Mouse (Mus musculus): ENCODE measurements around the gene Pdcd1. TPM values are rescaled to one million over a fixed set of nuclear protein-coding genes. Genes with fewer than 3 reads are reported as not detected.

Pdcd1 gene
- polyA plus RNA-seq, 1 experiment from 2014 or later: 0.30 TPM

- WGBS: 50% methylated on average over 7 of the region's 7 CpGs
- Histone ChIP-seq H3K36me3 (ENCODE audit: control insufficient read depth, insufficient read depth, low read length) (no peaks in the 10 kb centered on the region), H3K9me3 (ENCODE audit: control insufficient read depth, low read length) (no peaks in the 10 kb centered on the region), H3K4me2 (ENCODE audit: low read length) (no peak overlapping the region), H3K27me3 (ENCODE audit: control insufficient read depth, insufficient read depth, low read length) (no peaks in the 10 kb centered on the region; the same call in 1 of the 2 replicates), H3K9ac (ENCODE audit: low read length) (no peak overlapping the region), H3K4me3 (ENCODE audit: control insufficient read depth in 1 of 2, insufficient read depth in 1 of 2, low read depth in 1 of 2, low read length in 2 of 2) (no peak overlapping the region), H3K4me1 (ENCODE audit: control insufficient read depth in 2 of 2, insufficient read depth in 2 of 2, low read length in 2 of 2) (peaks cover 0 to 2% of the 10 kb centered on the region in 2 experiments; a peak in 1 of 4 replicates), H3K27ac (replicated peaks in 1 of 2; ENCODE audit: control insufficient read depth in 1 of 2, insufficient read depth in 1 of 2, low read depth in 2 of 2, low read length in 2 of 2) (0 out of 4 replicates have a peak overlapping the region, but pooled peaks of 1 of the 2 experiments have one; percentile 24)
- ATAC-seq (ENCODE audit: insufficient number of reproducible peaks, insufficient read depth, low FRiP score, low read depth): no peak
Measured at GRCm38 (mm10) chr1:94053530-94054216, 1.3 kb upstream of the Pdcd1 start.

DNA sequence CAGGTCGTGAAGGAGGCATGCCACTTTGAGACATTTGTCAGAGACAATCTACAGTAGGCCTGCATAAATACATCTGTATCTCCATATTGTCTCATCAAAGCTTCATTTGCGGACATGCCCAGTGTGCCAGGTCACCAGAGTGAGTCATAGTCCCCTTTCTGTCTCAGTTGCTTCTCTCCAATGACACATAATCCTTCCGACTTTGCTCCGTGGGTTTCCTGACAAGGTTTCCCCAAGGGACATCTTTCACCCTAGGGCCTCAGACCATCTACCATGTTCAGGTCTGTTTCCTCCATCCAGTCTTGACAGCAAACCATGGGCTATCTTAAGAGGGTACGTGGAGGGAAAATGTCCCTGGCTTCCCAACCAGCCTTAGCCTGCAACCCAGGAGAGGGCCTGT is 1.2 kb downstream of the Pdcd1 start:
- Histone ChIP-seq H3K4me2 (ENCODE audit: low read length) (no peak overlapping the region), H3K36me3 (ENCODE audit: control insufficient read depth, insufficient read depth, low read length) (no peaks in the 10 kb centered on the region), H3K27me3 (ENCODE audit: control insufficient read depth, insufficient read depth, low read length) (no peaks in the 10 kb centered on the region; the same call in 1 of the 2 replicates), H3K9me3 (ENCODE audit: control insufficient read depth, low read length) (no peaks in the 10 kb centered on the region), H3K9ac (ENCODE audit: low read length) (no peak overlapping the region), H3K4me1 (ENCODE audit: control insufficient read depth in 2 of 2, insufficient read depth in 2 of 2, low read length in 2 of 2) (peaks cover 0 to 2% of the 10 kb centered on the region in 2 experiments; a peak in 1 of 4 replicates), H3K27ac (replicated peaks in 1 of 2; ENCODE audit: control insufficient read depth in 1 of 2, insufficient read depth in 1 of 2, low read depth in 2 of 2, low read length in 2 of 2) (no peak overlapping the region), H3K4me3 (ENCODE audit: control insufficient read depth in 1 of 2, insufficient read depth in 1 of 2, low read depth in 1 of 2, low read length in 2 of 2) (no peak overlapping the region)
- no peak for ATAC-seq (ENCODE audit: insufficient number of reproducible peaks, insufficient read depth, low FRiP score, low read depth)
- WGBS: 79% methylated on average over 5 of the region's 5 CpGs

DNA sequence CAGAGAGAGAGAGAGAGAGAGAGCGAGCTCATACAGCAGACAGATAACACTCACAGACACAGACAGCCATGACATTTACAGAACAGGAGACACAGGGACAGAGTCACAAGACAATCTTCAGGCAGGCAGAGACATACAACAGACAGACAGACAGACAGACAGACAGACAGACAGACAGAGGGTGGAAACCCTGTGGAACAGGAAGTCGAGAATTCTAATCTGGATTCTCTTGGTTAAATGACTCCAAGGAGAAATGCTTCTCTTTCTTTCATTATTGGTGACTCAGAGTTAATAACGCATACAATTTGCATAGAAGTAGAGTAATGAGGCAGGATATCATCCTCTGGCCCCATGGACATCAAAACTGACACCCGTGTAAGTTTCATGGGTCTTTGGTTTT is 5.8 kb downstream of the Pdcd1 start:
- Histone ChIP-seq H3K9ac (ENCODE audit: low read length) (no peak overlapping the region), H3K4me1 (ENCODE audit: control insufficient read depth in 2 of 2, insufficient read depth in 2 of 2, low read length in 2 of 2) (no peaks in the 10 kb centered on the region), H3K36me3 (ENCODE audit: control insufficient read depth, insufficient read depth, low read length) (no peaks in the 10 kb centered on the region), H3K9me3 (ENCODE audit: control insufficient read depth, low read length) (no peaks in the 10 kb centered on the region), H3K4me3 (ENCODE audit: control insufficient read depth in 1 of 2, insufficient read depth in 1 of 2, low read depth in 1 of 2, low read length in 2 of 2) (no peak overlapping the region), H3K27me3 (ENCODE audit: control insufficient read depth, insufficient read depth, low read length) (no peaks in the 10 kb centered on the region), H3K27ac (replicated peaks in 1 of 2; ENCODE audit: control insufficient read depth in 1 of 2, insufficient read depth in 1 of 2, low read depth in 2 of 2, low read length in 2 of 2) (no peak overlapping the region), H3K4me2 (ENCODE audit: low read length) (no peak overlapping the region)
- 69% methylated on average over 4 of the region's 4 CpGs for WGBS
- ATAC-seq (ENCODE audit: insufficient number of reproducible peaks, insufficient read depth, low FRiP score, low read depth): no peak

DNA sequence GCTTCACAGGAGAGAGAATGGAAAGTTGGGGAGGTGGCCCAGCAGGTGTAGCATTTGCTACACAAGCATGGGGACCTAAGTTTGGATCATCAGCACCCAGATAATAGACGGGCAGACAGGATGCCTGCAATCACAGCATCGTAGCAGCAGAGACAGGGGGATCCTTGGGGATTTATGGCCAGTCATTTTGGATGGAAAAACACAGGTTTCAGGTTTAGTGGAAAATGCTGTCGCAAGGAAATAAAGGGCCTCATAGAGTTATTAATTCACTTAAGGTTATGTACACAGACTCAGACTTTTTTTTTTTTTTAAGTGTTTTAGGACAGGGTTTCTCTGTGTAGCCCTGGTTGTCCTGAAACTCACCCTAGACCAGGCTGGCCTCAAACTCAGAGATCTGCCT is 6.8 kb downstream of the Pdcd1 start:
- Histone ChIP-seq H3K9me3 (ENCODE audit: control insufficient read depth, low read length) (no peaks in the 10 kb centered on the region), H3K9ac (ENCODE audit: low read length) (no peak overlapping the region), H3K27me3 (ENCODE audit: control insufficient read depth, insufficient read depth, low read length) (no peaks in the 10 kb centered on the region), H3K36me3 (ENCODE audit: control insufficient read depth, insufficient read depth, low read length) (no peaks in the 10 kb centered on the region), H3K27ac (replicated peaks in 1 of 2; ENCODE audit: control insufficient read depth in 1 of 2, insufficient read depth in 1 of 2, low read depth in 2 of 2, low read length in 2 of 2) (no peak overlapping the region), H3K4me1 (ENCODE audit: control insufficient read depth in 2 of 2, insufficient read depth in 2 of 2, low read length in 2 of 2) (no peaks in the 10 kb centered on the region), H3K4me2 (ENCODE audit: low read length) (no peak overlapping the region), H3K4me3 (ENCODE audit: control insufficient read depth in 1 of 2, insufficient read depth in 1 of 2, low read depth in 1 of 2, low read length in 2 of 2) (no peak overlapping the region)
- 76% methylated on average over 3 of the region's 3 CpGs for WGBS
- no peak for ATAC-seq (ENCODE audit: insufficient number of reproducible peaks, insufficient read depth, low FRiP score, low read depth)

- no peak overlapping the region for H3K9ac ChIP-seq (ENCODE audit: low read length)
- no peak overlapping the region for H3K4me2 ChIP-seq (ENCODE audit: low read length)
- H3K27me3 ChIP-seq (ENCODE audit: control insufficient read depth, insufficient read depth, low read length): no peaks in the 10 kb centered on the region; the same call in 1 of the 2 replicates
- peaks cover 4 to 6% of the 10 kb centered on the region in 2 experiments; a peak in 3 of 4 replicates for H3K4me1 ChIP-seq (ENCODE audit: control insufficient read depth in 2 of 2, insufficient read depth in 2 of 2, low read length in 2 of 2)
- no peaks in the 10 kb centered on the region for H3K36me3 ChIP-seq (ENCODE audit: control insufficient read depth, insufficient read depth, low read length)
- 91% methylated on average over 2 of the region's 2 CpGs for WGBS
- no peak overlapping the region for H3K27ac ChIP-seq (replicated peaks in 1 of 2; ENCODE audit: control insufficient read depth in 1 of 2, insufficient read depth in 1 of 2, low read depth in 2 of 2, low read length in 2 of 2)
- no peak for ATAC-seq (ENCODE audit: insufficient number of reproducible peaks, insufficient read depth, low FRiP score, low read depth)
- H3K4me3 ChIP-seq (ENCODE audit: control insufficient read depth in 1 of 2, insufficient read depth in 1 of 2, low read depth in 1 of 2, low read length in 2 of 2): no peak overlapping the region
- no peaks in the 10 kb centered on the region for H3K9me3 ChIP-seq (ENCODE audit: control insufficient read depth, low read length)
Measured at GRCm38 (mm10) chr1:94040391-94040790, 12.0 kb downstream of the Pdcd1 start.

DNA sequence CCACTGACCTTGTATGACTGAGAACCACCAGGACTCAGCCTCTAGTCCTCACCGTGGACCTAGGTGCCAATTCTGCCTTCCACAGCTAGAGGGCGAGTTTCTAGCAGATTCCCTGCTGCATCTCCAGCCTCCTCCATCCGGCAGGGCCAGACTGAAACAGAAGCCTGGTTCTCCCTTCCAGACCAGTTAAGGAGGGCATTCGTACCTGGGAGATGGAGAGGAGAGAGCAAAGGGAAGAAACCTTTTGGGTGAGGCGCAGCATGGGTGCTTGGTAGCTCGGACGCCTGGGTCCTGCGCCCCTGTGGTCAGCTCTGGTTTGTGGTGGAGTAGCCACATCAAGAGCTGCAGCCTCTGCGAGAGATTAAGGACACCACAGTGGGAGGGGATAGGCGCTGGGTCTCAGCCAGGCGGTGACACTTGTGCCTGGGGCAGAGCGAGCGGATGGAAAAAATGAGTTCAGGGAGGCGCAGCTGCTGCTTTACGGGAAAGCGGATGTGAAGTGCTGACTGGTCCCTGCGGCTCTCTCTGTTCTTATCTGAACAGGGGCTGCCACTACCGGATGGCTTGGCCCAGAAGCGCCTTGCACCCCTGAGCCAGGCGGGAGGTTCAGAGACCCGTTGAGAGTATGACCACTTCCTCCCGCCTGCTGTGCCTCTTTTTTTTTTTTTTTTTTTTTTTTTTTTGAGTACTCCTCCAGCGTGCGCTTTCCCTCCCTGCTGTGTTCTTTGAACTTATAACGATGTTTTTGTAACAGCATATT is 17.2 kb downstream of the Pdcd1 start:
- ATAC-seq (ENCODE audit: insufficient number of reproducible peaks, insufficient read depth, low FRiP score, low read depth): peak; percentile 89
- Histone ChIP-seq H3K27me3 (ENCODE audit: control insufficient read depth, insufficient read depth, low read length) (no peaks in the 10 kb centered on the region; the same call in 1 of the 2 replicates), H3K4me1 (ENCODE audit: control insufficient read depth in 2 of 2, insufficient read depth in 2 of 2, low read length in 2 of 2) (peaks cover 7 to 12% of the 10 kb centered on the region in 2 experiments; a peak in 3 of 4 replicates), H3K9ac (ENCODE audit: low read length) (peak overlapping the region; percentile 62), H3K4me2 (ENCODE audit: low read length) (peak overlapping the region; percentile 70), H3K27ac (replicated peaks in 1 of 2; ENCODE audit: control insufficient read depth in 1 of 2, insufficient read depth in 1 of 2, low read depth in 2 of 2, low read length in 2 of 2) (peak overlapping the region; percentile 93 to 94), H3K9me3 (ENCODE audit: control insufficient read depth, low read length) (no peaks in the 10 kb centered on the region), H3K4me3 (ENCODE audit: control insufficient read depth in 1 of 2, insufficient read depth in 1 of 2, low read depth in 1 of 2, low read length in 2 of 2) (peak overlapping the region; percentile 33 to 43), H3K36me3 (ENCODE audit: control insufficient read depth, insufficient read depth, low read length) (no peaks in the 10 kb centered on the region)
- WGBS: under 1% methylated on average over 24 of the region's 25 CpGs

GRCm38 (mm10) chr1:94033075-94033602 is 19.2 kb downstream of the Pdcd1 start:
- Histone ChIP-seq H3K4me1 (ENCODE audit: control insufficient read depth in 2 of 2, insufficient read depth in 2 of 2, low read length in 2 of 2) (peaks cover 7 to 12% of the 10 kb centered on the region in 2 experiments; a peak in 3 of 4 replicates), H3K27me3 (ENCODE audit: control insufficient read depth, insufficient read depth, low read length) (no peaks in the 10 kb centered on the region; the same call in 1 of the 2 replicates), H3K4me2 (ENCODE audit: low read length) (no peak overlapping the region), H3K9ac (ENCODE audit: low read length) (no peak overlapping the region), H3K9me3 (ENCODE audit: control insufficient read depth, low read length) (no peaks in the 10 kb centered on the region), H3K4me3 (ENCODE audit: control insufficient read depth in 1 of 2, insufficient read depth in 1 of 2, low read depth in 1 of 2, low read length in 2 of 2) (no peak overlapping the region), H3K36me3 (ENCODE audit: control insufficient read depth, insufficient read depth, low read length) (no peaks in the 10 kb centered on the region), H3K27ac (replicated peaks in 1 of 2; ENCODE audit: control insufficient read depth in 1 of 2, insufficient read depth in 1 of 2, low read depth in 2 of 2, low read length in 2 of 2) (no peak overlapping the region)
- 83% methylated on average over 2 of the region's 2 CpGs for WGBS
- no peak for ATAC-seq (ENCODE audit: insufficient number of reproducible peaks, insufficient read depth, low FRiP score, low read depth)
